Mouse (Mus musculus) adrenal gland, postnatal 14 days (tissue): ENCODE data around the gene Rnf114. TPM values are rescaled to one million over a fixed set of nuclear protein-coding genes. Genes with fewer than 3 reads are reported as not detected.

Experiments used
- DNase-seq: peaks from one replicate; pipeline ENCODE4 v3.0.0; 2021; ENCODE audit warnings: mixed read lengths
- long read RNA-seq, 2 experiments: library from polyadenylated mRNA; stranded (forward); transcript quantifications; one replicate each; pipeline ENCODE4 v2.0.0; 2021
- total RNA-seq: library from RNA; stranded (reverse); gene quantifications from 2 replicates; pipeline ENCODE4 v1.2.3, GENCODE M21; 2021

The Rnf114 gene
- total RNA-seq, result 57.6 and 62.9 TPM in 2 replicates
- long read RNA-seq, experiment 1, transcript Rnf114-201 (6 exons, 2,502 nt), result major isoform, 118 of 160 reads
- long read RNA-seq, experiment 1, transcript Rnf114-203 (5 exons, 1,985 nt), result minor isoform, 12 of 160 reads
- long read RNA-seq, experiment 1, partial matches to known transcripts, result 5 of 160 reads
- long read RNA-seq, experiment 1, other reads (novel, unspliced or antisense), result 25 of 160 reads
- long read RNA-seq, experiment 2, transcript Rnf114-201 (6 exons, 2,502 nt), result major isoform, 81 of 104 reads
- long read RNA-seq, experiment 2, partial matches to known transcripts, result 13 of 104 reads
- long read RNA-seq, experiment 2, other reads (novel, unspliced or antisense), result 7 of 104 reads

DNA sequence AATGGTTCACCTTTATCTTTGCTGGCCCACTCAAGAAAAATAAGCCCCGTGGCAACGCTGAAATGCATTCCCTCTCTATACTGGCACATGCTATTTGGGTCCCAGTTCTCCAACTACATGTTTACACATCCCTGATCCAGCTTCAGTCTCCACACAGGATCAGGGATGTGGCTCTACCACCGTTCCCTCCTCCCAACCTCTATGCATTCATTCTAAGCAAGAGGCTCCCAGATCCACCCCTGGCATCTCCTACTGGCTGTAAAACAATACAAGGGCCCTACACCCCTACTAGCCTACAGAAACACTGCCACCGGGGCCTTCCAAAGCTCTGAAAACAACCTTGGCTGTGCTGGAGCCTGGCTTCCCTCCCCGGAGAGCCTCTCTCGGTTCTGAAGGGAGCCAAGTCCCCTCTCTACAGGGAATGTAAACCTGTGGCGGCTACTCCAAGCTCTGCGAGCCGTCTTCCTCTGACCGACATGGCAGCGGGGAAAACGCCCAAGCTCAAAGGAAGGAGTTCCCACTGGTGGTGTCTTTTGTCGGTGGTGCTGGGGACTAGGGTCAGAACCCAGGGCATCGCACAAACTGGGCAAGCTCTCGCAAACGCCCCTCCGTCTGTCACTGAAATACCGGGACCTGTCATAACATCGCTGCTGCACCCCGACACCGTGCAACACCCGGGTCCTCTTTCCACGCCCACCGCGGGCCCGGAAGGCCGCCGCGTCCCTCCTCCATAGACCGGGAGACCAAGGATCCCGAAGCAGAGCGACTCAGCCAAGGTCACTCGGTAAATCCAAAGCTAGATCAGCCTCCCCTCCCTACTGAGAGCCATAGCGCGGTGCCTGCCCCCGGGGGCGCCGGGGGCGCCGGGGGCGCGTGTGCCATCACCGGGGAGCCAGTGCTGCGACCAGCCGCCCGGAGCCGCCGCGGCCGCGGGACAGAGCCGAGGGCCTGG lies at the start of gene Rnf114:
TSS of gene Rnf114 (plus strand) at position 889 of the 952 bp plus-strand sequence.
- peak; percentile 78 for DNase-seq

- DNase-seq, result no peak
Observed at GRCm38 (mm10) chr2:167443411-167444193, 48.8 kb upstream of the Rnf114 start.

DNA sequence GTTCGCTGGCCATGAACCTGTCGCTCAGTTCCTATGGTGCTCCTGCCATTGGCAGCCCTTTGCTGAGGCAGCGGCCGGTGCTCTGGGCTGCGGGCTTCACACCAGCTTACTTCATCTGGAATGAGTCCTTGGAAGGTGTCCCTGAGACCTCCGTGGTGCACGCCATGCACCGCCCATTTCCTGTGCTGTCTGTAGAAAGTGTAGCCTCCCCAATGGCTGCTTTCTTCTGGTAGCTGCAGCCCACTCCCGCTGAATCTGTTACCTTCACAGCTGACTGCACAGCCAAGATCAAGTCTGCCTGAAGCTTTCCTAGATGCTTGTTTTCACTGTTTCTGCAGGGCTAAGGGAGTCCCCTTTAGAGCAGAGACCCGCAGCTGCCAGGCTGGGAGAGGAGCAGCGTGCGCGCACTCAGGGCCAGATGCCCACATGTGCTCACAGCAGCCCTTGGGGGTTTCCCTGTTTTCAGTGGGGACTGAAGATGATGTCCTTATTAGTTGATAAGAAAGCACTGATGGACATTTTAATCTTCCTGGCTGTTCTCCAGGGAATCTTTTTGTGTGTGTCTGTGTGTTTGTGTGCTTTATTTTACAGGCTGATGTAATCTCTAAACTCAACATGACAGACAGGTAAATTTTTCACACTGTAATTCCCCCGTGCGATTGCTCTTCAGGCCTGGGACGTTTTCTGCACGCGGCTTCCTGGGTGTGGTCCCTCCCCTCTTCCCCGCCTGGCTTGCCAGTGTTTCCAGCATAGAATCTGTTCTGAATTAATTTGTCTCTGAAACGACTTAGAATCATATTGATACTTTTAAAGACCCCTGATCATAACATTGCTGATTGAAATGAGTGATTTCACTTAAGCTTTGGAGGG lies 46.3 kb upstream of the Rnf114 start:
- DNase-seq, result peak; percentile 72

- no peak for DNase-seq
Observed at GRCm38 (mm10) chr2:167447207-167447606, 45.2 kb upstream of the Rnf114 start.

GRCm38 (mm10) chr2:167447629-167448028 lies 44.8 kb upstream of the Rnf114 start:
- no peak for DNase-seq

DNA sequence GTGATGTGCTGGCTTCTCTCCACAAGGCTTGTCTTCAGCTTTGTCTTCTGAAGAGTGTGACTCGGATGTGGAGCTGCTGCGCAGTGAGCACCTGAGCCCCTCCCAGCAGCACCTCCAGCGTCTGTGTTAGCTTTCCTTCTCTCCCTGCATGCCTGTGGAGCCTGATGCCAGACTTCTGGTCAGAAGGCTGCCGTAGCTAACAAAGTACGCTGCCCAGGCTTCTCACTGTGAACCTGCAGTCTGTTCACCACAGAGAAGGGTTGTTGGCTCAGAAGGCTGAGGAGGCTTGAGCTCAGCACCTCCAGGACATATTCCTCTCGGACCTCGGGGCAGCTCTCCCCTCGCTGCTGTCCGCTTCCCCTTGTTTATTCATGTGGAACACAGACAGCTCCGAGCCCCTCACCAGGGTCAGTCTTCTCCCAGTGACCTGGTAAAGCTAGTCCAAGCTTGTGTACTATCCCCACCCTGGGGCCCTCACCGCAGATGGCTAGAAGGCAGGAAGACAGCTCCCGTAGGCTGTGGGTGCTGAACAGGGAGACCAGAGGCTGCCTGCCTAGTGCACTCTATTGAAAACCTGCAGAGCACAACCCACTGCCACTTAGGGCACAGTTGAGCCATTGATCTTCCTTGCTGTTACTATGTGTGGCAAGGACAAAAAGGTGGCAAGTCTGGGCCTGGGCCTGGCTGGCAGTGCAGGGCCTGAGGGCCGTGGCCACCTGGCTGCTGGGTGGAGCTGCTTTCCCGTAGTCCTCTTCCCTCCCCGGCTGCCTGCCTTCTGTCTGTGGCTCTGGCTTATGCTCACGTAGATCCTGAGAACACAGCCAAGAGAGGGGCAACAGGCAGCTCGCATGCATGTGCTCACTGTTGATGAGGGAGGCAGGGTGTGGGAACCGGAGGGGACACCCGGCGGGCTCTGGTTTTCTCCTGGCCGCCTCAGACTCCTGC lies 42.8 kb upstream of the Rnf114 start:
- DNase-seq, result no peak

DNA sequence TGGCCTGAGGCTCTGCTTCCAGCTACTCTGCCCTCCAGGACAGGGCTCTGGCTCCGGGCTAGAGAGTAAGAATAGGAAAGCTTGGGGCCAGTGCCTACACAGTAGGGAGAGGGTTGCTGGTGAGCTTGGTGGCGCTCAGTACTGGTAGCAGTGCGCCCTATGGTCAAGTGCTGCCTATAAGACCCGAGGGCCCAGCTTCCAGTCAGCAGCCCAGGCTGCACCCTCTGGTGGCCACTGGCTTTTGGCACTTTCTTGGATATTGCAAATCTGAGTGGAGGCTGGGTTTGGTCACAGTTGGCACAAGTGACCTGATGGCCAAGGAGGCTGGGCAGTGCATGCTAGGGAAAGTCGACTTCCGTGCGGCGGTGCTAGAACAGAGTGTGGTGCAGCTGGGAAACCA lies 41.8 kb upstream of the Rnf114 start:
- DNase-seq, result peak; percentile 55

DNA sequence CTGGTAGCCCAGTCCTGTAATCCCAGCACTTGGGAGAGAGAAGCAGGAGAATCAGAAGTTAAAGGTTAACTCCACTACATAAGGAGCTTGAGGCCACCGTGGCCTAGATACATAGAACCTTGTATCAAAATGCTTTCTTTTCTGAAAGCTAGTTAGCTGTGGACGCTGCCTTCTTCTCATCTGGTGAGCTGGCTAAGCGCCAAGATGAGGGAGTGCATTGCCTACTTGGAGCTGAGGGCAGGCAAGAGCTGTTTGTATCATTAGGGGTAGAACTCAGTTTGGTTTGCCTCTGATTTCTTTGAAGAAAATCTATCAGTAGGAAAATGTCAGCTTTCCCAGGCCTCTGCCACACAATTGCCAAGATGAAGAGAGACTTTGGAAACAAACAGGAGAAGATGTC lies 38.6 kb upstream of the Rnf114 start:
- DNase-seq, result peak; percentile 49

- DNase-seq, result no peak
Observed at GRCm38 (mm10) chr2:167456361-167457020, 36.0 kb upstream of the Rnf114 start.

GRCm38 (mm10) chr2:167457213-167457612 lies 35.2 kb upstream of the Rnf114 start:
- peak; percentile 22 for DNase-seq

- no peak for DNase-seq
Observed at GRCm38 (mm10) chr2:167458548-167458947, 33.9 kb upstream of the Rnf114 start.

DNA sequence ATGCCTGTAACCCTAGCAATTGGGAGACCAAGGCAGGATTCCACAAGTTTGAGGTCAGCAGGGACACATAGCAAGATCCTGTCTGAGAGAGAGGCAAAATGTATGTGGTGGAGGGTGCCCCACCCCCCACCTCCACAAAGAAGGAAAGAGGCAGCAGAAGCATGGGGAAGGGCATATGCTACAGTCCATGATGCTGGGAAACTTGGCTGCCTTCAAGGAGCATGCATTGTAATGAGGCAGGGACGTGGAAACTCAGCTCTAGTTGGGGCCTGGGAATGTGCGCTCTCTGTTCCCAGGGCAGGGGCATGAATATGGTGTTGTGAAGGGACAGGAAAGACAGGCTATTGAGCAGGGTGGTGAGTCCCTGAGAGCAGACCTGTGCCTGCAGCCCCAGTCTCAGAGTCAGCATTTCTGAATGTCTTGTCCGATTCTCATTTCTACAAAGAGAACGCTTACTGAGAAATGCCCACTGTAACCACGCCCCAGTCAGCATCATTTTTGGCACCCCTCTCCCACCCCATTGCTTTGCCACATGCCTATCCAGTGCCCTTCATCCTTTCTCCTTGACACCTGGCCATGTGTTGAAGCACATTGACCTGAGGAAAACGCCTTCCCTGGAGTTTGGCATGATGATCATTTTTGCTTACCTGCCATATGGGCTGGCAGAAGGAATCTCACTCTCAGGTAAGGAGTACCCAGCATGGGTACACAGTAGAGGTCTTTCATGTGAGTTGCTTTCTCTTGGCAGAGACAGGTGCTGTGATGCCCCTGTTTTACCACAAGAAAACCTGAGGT lies 33.2 kb upstream of the Rnf114 start:
- DNase-seq, result no peak

- peak; percentile 88 for DNase-seq
Observed at GRCm38 (mm10) chr2:167462954-167463353, 29.5 kb upstream of the Rnf114 start.

DNA sequence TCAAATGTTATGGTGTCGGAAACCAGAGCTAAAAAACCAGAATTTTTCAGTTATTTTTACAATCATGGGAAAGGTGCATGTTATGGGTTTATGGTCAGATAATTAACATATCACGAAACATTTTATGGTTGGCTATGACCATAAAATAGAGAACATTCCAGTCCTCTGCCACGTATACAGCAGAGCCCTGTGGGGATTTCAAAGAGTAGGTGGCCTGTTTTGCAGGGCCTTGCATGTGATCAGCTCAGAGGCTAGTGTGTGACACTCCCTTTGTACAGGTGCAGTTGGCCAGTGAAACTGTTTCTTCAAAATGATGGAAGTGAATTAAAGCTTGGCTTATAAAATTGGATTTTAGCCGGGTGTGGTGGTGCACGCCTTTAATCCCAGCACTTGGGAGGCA lies 28.6 kb upstream of the Rnf114 start:
- no peak for DNase-seq

DNA sequence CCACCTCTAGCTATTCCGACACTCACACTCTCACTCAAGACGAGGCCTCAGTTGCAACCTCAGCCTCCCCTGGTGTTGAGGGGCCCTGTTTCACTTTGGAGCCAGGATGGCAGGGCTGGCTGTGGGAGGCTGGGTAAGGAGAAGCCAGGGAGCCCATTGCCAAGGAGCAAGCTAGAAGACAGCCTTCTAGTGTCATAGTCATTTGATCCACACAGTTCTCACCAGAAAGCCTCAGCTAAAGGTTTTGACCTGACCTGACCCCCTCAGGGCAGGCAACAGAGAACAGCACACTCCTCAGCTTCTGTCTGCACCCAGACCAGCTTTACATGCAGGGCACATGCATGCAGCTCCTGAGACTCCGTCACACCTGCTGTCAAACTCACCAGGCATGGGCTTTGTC lies 26.5 kb upstream of the Rnf114 start:
- DNase-seq, result no peak

GRCm38 (mm10) chr2:167467214-167467613 lies 25.2 kb upstream of the Rnf114 start:
- no peak for DNase-seq

DNA sequence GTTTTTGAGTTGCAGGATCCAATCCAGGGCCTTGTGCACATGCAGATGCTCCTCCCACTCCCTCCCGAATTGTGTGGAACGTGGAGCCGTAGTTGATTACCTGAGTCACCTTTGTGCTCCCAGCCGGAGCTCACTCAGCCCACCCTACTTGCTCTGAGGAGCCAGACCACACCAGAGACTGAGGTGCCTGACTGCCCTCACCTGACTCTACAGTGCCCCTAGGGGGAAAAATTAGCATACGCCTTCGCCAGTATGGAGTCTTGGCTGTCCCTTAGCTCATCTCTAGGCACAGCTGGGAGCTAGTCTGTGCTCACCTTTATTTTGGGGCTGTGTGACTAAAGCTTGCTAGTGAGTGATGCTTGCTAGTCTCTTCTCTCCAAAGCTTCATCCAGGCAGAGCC lies 24.0 kb upstream of the Rnf114 start:
- no peak for DNase-seq

- DNase-seq, result no peak
Observed at GRCm38 (mm10) chr2:167470611-167471010, 21.8 kb upstream of the Rnf114 start.

DNA sequence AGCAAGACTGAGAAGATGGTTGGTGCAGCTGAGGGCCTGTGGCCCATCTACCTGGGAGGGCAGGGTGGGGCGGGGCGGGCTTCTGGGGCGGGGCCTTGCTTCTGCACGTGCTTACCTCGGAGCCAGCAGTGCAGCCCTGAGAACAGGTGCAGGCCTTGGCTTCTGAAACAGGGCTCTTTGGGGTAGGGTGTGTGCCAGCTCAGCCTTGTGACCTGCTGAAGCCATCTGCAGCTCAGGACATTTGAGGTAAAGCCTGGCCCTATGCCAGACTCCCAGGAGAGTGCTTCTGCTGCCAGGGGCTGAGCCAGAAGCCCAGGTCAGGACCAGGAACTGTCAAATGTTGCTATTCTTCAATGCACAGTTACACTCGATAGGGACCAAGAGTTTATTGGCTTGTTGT lies 20.9 kb upstream of the Rnf114 start:
- DNase-seq, result no peak
